Mouse (Mus musculus) embryonic fibroblast, embryonic 13.5 days (primary cell): ENCODE measurements at regions not wholly inside any gene's neighbourhood (a gene's known extent, or its start where the extent isn't known, plus 50 kb on each side); places are given as distances from the start of the nearest gene placed in this dataset.

Experiments used
- CTCF ChIP-seq: IDR thresholded peaks from 2 replicates; pipeline ENCODE4 v1.5.1; 2011; ENCODE audit warnings: mild to moderate bottlenecking, control low read depth, low read length, moderate library complexity, borderline replicate concordance; ENCODE audit not compliant: insufficient read depth
- POLR2A ChIP-seq: IDR thresholded peaks from 2 replicates; pipeline ENCODE4 v1.6.1; 2011; ENCODE audit warnings: low read depth, mild to moderate bottlenecking, control low read depth, low read length, moderate library complexity

GRCm38 (mm10) chr8:62284378-62285110, 161.6 kb upstream of the Anxa10 start:
- no peak for TF ChIP-seq CTCF
- TF ChIP-seq POLR2A = no peak
